Mouse (Mus musculus): ENCODE data around the gene Atp8a1. TPM values are rescaled to one million over a fixed set of nuclear protein-coding genes. Genes with fewer than 3 reads are reported as not detected.

Gene Atp8a1
- polyA plus RNA-seq, 1 experiment from 2014 or later, result 9.1 TPM

- no peak overlapping the region for H3K9ac ChIP-seq (ENCODE audit: low read depth, low read length)
- 0 out of 2 replicates have a peak, but pooled peaks cover 3% of the 10 kb centered on the region for H3K27me3 ChIP-seq (replicated peaks; ENCODE audit: control insufficient read depth, insufficient read depth, low read length)
- H3K4me3 ChIP-seq (ENCODE audit: low read depth, low read length), result no peak overlapping the region
- no peaks in the 10 kb centered on the region for H3K4me1 ChIP-seq (replicated peaks; ENCODE audit: control insufficient read depth, insufficient read depth, low read length)
- H3K36me3 ChIP-seq (ENCODE audit: control insufficient read depth, insufficient read depth), result no peaks in the 10 kb centered on the region
- 51% methylated on average over 6 of the region's 6 CpGs for WGBS
- no peak overlapping the region for H3K4me2 ChIP-seq (replicated peaks; ENCODE audit: low read depth)
- no peaks in the 10 kb centered on the region for H3K9me3 ChIP-seq (ENCODE audit: control insufficient read depth)
- ATAC-seq, result no peak
- TF ChIP-seq CTCF (IDR thresholded peaks at IDR 0.05; ENCODE audit: low read depth), result peak; percentile 56
- H3K27ac ChIP-seq (ENCODE audit: low read depth, low read length), result no peak overlapping the region
These were observed 267.3 kb downstream of the Atp8a1 start for GRCm38 (mm10) chr5:67579725-67580633.

GRCm38 (mm10) chr5:67575705-67576104 is 271.5 kb downstream of the Atp8a1 start:
- Histone ChIP-seq H3K27me3 (replicated peaks; ENCODE audit: control insufficient read depth, insufficient read depth, low read length) (no peaks in the 10 kb centered on the region), H3K4me2 (replicated peaks; ENCODE audit: low read depth) (no peak overlapping the region), H3K9me3 (ENCODE audit: control insufficient read depth) (no peaks in the 10 kb centered on the region), H3K4me3 (ENCODE audit: low read depth, low read length) (no peak overlapping the region), H3K4me1 (replicated peaks; ENCODE audit: control insufficient read depth, insufficient read depth, low read length) (no peaks in the 10 kb centered on the region), H3K27ac (ENCODE audit: low read depth, low read length) (no peak overlapping the region), H3K9ac (ENCODE audit: low read depth, low read length) (no peak overlapping the region), H3K36me3 (ENCODE audit: control insufficient read depth, insufficient read depth) (no peaks in the 10 kb centered on the region)
- TF ChIP-seq CTCF (IDR thresholded peaks at IDR 0.05; ENCODE audit: low read depth), result no peak
- no peak for ATAC-seq
- 69% methylated on average over 2 of the region's 2 CpGs for WGBS

GRCm38 (mm10) chr5:67574039-67574438 is 273.2 kb downstream of the Atp8a1 start:
- Histone ChIP-seq H3K27me3 (replicated peaks; ENCODE audit: control insufficient read depth, insufficient read depth, low read length) (no peaks in the 10 kb centered on the region), H3K36me3 (ENCODE audit: control insufficient read depth, insufficient read depth) (no peaks in the 10 kb centered on the region), H3K4me2 (replicated peaks; ENCODE audit: low read depth) (no peak overlapping the region), H3K9me3 (ENCODE audit: control insufficient read depth) (no peaks in the 10 kb centered on the region), H3K4me3 (ENCODE audit: low read depth, low read length) (no peak overlapping the region), H3K9ac (ENCODE audit: low read depth, low read length) (no peak overlapping the region), H3K27ac (ENCODE audit: low read depth, low read length) (no peak overlapping the region), H3K4me1 (replicated peaks; ENCODE audit: control insufficient read depth, insufficient read depth, low read length) (no peaks in the 10 kb centered on the region)
- WGBS, result 69% methylated on average over 9 of the region's 9 CpGs
- no peak for TF ChIP-seq CTCF (IDR thresholded peaks at IDR 0.05; ENCODE audit: low read depth)
- ATAC-seq, result no peak

- Histone ChIP-seq H3K9me3 (ENCODE audit: control insufficient read depth) (no peaks in the 10 kb centered on the region), H3K4me2 (replicated peaks; ENCODE audit: low read depth) (no peak overlapping the region), H3K9ac (ENCODE audit: low read depth, low read length) (no peak overlapping the region), H3K27me3 (replicated peaks; ENCODE audit: control insufficient read depth, insufficient read depth, low read length) (no peaks in the 10 kb centered on the region), H3K27ac (ENCODE audit: low read depth, low read length) (no peak overlapping the region), H3K36me3 (ENCODE audit: control insufficient read depth, insufficient read depth) (no peaks in the 10 kb centered on the region), H3K4me1 (replicated peaks; ENCODE audit: control insufficient read depth, insufficient read depth, low read length) (no peaks in the 10 kb centered on the region), H3K4me3 (ENCODE audit: low read depth, low read length) (no peak overlapping the region)
- no peak for TF ChIP-seq CTCF (IDR thresholded peaks at IDR 0.05; ENCODE audit: low read depth)
- 41% methylated on average over 6 of the region's 6 CpGs for WGBS
- no peak for ATAC-seq
These were observed 274.6 kb downstream of the Atp8a1 start for GRCm38 (mm10) chr5:67572552-67573155.

Small RNA genes within 50 kb of the gene (microRNA-seq; reads per million reads assigned to microRNA genes)
- not detected for gene Gm23617

Other genes starting within 250 kb of the Atp8a1 start
- gene Shisa3, start 239.6 kb downstream of the Atp8a1 start, polyA plus RNA-seq (2015; fragmentation: Nextera tagmentation; extraction: Ambion mirVana), result 6.6 and 6.9 TPM in 2 replicates
- gene Gm5108, start 94.2 kb upstream of the Atp8a1 start, polyA plus RNA-seq (2015; fragmentation: Nextera tagmentation; extraction: Ambion mirVana), result 0.31 and 0.51 TPM in 2 replicates
- gene Gm21905, start 99.0 kb upstream of the Atp8a1 start, polyA plus RNA-seq (2015; fragmentation: Nextera tagmentation; extraction: Ambion mirVana), result not detected in 2 replicates
- not detected in 2 replicates for gene Grxcr1, start 184.4 kb upstream of the Atp8a1 start, polyA plus RNA-seq (2015; fragmentation: Nextera tagmentation; extraction: Ambion mirVana)